Mouse (Mus musculus): Measurements from ENCODE around the gene Ccr7. TPM values are rescaled to one million over a fixed set of nuclear protein-coding genes. Genes with fewer than 3 reads are reported as not detected.
A peak's percentile ranks its signal among the peaks of the same experiment; 100 is the strongest.

Gene Ccr7
- polyA plus RNA-seq, 1 experiment = 0.38 TPM

GRCm38 (mm10) chr11:99167576-99167975, 12.7 kb upstream of the Ccr7 start:
- peaks cover 29% of the 10 kb centered on the region for H3K27me3 ChIP-seq (ENCODE audit: control insufficient read depth, insufficient read depth, insufficient read length)
- no peaks in the 10 kb centered on the region for H3K36me3 ChIP-seq (ENCODE audit: control insufficient read depth, insufficient read depth)
- TF ChIP-seq POLR2AphosphoS2 (IDR thresholded peaks at IDR 0.05; ENCODE audit: insufficient read length, low read depth) (no peak), USF1 (IDR thresholded peaks at IDR 0.05; ENCODE audit: low read depth) (no peak), CEBPB (IDR thresholded peaks at IDR 0.05; ENCODE audit: insufficient read depth, poor library complexity, severe bottlenecking) (no peak), SRF (IDR thresholded peaks at IDR 0.05; ENCODE audit: control insufficient read depth, insufficient read length, low read depth) (no peak), TCF12 (IDR thresholded peaks at IDR 0.05; ENCODE audit: insufficient read depth, poor library complexity, severe bottlenecking) (no peak), MYOG (IDR thresholded peaks at IDR 0.05; ENCODE audit: control insufficient read depth in 1 of 3, insufficient read depth in 1 of 3, insufficient read length in 2 of 3, low read depth in 2 of 3) (no peak), REST (IDR thresholded peaks at IDR 0.05; ENCODE audit: insufficient read depth, insufficient read length) (no peak), TCF3 (IDR thresholded peaks at IDR 0.05; ENCODE audit: insufficient read length, low read depth) (no peak), E2F4 (IDR thresholded peaks at IDR 0.05; ENCODE audit: insufficient read depth) (no peak), POLR2A (IDR thresholded peaks at IDR 0.05; ENCODE audit: insufficient read length, low read depth) (no peak), MYOD1 (IDR thresholded peaks at IDR 0.05; ENCODE audit: control insufficient read depth in 1 of 3, insufficient read length in 2 of 3, low read depth in 2 of 3) (no peak), MAX (IDR thresholded peaks at IDR 0.05; ENCODE audit: low read depth) (no peak)
- H3K4me2 ChIP-seq (ENCODE audit: low read depth) = no peak overlapping the region
- H3K79me2 ChIP-seq (ENCODE audit: control insufficient read depth, insufficient read depth) = no peaks in the 10 kb centered on the region
- no peak overlapping the region for H3K4me3 ChIP-seq
- no peak overlapping the region for H3ac ChIP-seq (ENCODE audit: control insufficient read depth, insufficient read length)

GRCm38 (mm10) chr11:99166241-99166640, 11.4 kb upstream of the Ccr7 start:
- TF ChIP-seq MYOG (IDR thresholded peaks at IDR 0.05; ENCODE audit: control insufficient read depth in 1 of 3, insufficient read depth in 1 of 3, insufficient read length in 2 of 3, low read depth in 2 of 3) (no peak), TCF12 (IDR thresholded peaks at IDR 0.05; ENCODE audit: insufficient read depth, poor library complexity, severe bottlenecking) (no peak), POLR2AphosphoS2 (IDR thresholded peaks at IDR 0.05; ENCODE audit: insufficient read length, low read depth) (no peak), USF1 (IDR thresholded peaks at IDR 0.05; ENCODE audit: low read depth) (no peak), MYOD1 (IDR thresholded peaks at IDR 0.05; ENCODE audit: control insufficient read depth in 1 of 3, insufficient read length in 2 of 3, low read depth in 2 of 3) (no peak)
- H3K79me2 ChIP-seq (ENCODE audit: control insufficient read depth, insufficient read depth) = no peaks in the 10 kb centered on the region

GRCm38 (mm10) chr11:99165031-99165752, 10.3 kb upstream of the Ccr7 start:
- no peaks in the 10 kb centered on the region for H3K79me2 ChIP-seq (ENCODE audit: control insufficient read depth, insufficient read depth)
- peaks cover 27% of the 10 kb centered on the region for H3K27me3 ChIP-seq (ENCODE audit: control insufficient read depth, insufficient read depth, insufficient read length)
- H3K4me2 ChIP-seq (ENCODE audit: low read depth) = peak overlapping the region; percentile 18
- H3ac ChIP-seq (ENCODE audit: control insufficient read depth, insufficient read length) = no peak overlapping the region
- TF ChIP-seq POLR2A (IDR thresholded peaks at IDR 0.05; ENCODE audit: insufficient read length, low read depth) (no peak), USF1 (IDR thresholded peaks at IDR 0.05; ENCODE audit: low read depth) (peak; percentile 80)
- H3K36me3 ChIP-seq (ENCODE audit: control insufficient read depth, insufficient read depth) = no peaks in the 10 kb centered on the region
- H3K4me3 ChIP-seq = no peak overlapping the region

More at GRCm38 (mm10) chr11:99166241-99166640, 11.4 kb upstream of the Ccr7 start:
- H3K4me2 ChIP-seq (ENCODE audit: low read depth) = no peak overlapping the region
- no peak overlapping the region for H3ac ChIP-seq (ENCODE audit: control insufficient read depth, insufficient read length)
- peaks cover 29% of the 10 kb centered on the region for H3K27me3 ChIP-seq (ENCODE audit: control insufficient read depth, insufficient read depth, insufficient read length)
- H3K4me3 ChIP-seq = no peak overlapping the region
- no peaks in the 10 kb centered on the region for H3K36me3 ChIP-seq (ENCODE audit: control insufficient read depth, insufficient read depth)

- peaks cover 15% of the 10 kb centered on the region for H3K27me3 ChIP-seq (ENCODE audit: control insufficient read depth, insufficient read depth, insufficient read length)
- no peak overlapping the region for H3ac ChIP-seq (ENCODE audit: control insufficient read depth, insufficient read length)
- no peak overlapping the region for H3K4me2 ChIP-seq (ENCODE audit: low read depth)
- no peaks in the 10 kb centered on the region for H3K79me2 ChIP-seq (ENCODE audit: control insufficient read depth, insufficient read depth)
- no peak overlapping the region for H3K4me3 ChIP-seq
- TF ChIP-seq MAX (IDR thresholded peaks at IDR 0.05; ENCODE audit: low read depth) = no peak
- no peak for TF ChIP-seq USF1 (IDR thresholded peaks at IDR 0.05; ENCODE audit: low read depth)
- no peak for TF ChIP-seq SRF (IDR thresholded peaks at IDR 0.05; ENCODE audit: control insufficient read depth, insufficient read length, low read depth)
- no peak for TF ChIP-seq TCF3 (IDR thresholded peaks at IDR 0.05; ENCODE audit: insufficient read length, low read depth)
- TF ChIP-seq MYOD1 (IDR thresholded peaks at IDR 0.05; ENCODE audit: control insufficient read depth in 1 of 3, insufficient read length in 2 of 3, low read depth in 2 of 3) = no peak
- TF ChIP-seq REST (IDR thresholded peaks at IDR 0.05; ENCODE audit: insufficient read depth, insufficient read length) = no peak
- no peak for TF ChIP-seq CEBPB (IDR thresholded peaks at IDR 0.05; ENCODE audit: insufficient read depth, poor library complexity, severe bottlenecking)
- TF ChIP-seq POLR2AphosphoS2 (IDR thresholded peaks at IDR 0.05; ENCODE audit: insufficient read length, low read depth) = no peak
- no peak for TF ChIP-seq E2F4 (IDR thresholded peaks at IDR 0.05; ENCODE audit: insufficient read depth)
- TF ChIP-seq MYOG (IDR thresholded peaks at IDR 0.05; ENCODE audit: control insufficient read depth in 1 of 3, insufficient read depth in 1 of 3, insufficient read length in 2 of 3, low read depth in 2 of 3) = no peak
- TF ChIP-seq POLR2A (IDR thresholded peaks at IDR 0.05; ENCODE audit: insufficient read length, low read depth) = no peak
- TF ChIP-seq TCF12 (IDR thresholded peaks at IDR 0.05; ENCODE audit: insufficient read depth, poor library complexity, severe bottlenecking) = no peak
- H3K36me3 ChIP-seq (ENCODE audit: control insufficient read depth, insufficient read depth) = no peaks in the 10 kb centered on the region
These were observed 8.3 kb upstream of the Ccr7 start for GRCm38 (mm10) chr11:99162972-99163686.

- TF ChIP-seq E2F4 (IDR thresholded peaks at IDR 0.05; ENCODE audit: insufficient read depth) = no peak
- no peak for TF ChIP-seq TCF3 (IDR thresholded peaks at IDR 0.05; ENCODE audit: insufficient read length, low read depth)
- no peak for TF ChIP-seq CEBPB (IDR thresholded peaks at IDR 0.05; ENCODE audit: insufficient read depth, poor library complexity, severe bottlenecking)
- TF ChIP-seq MYOG (IDR thresholded peaks at IDR 0.05; ENCODE audit: control insufficient read depth in 1 of 3, insufficient read depth in 1 of 3, insufficient read length in 2 of 3, low read depth in 2 of 3) = no peak
- no peak for TF ChIP-seq SRF (IDR thresholded peaks at IDR 0.05; ENCODE audit: control insufficient read depth, insufficient read length, low read depth)
- TF ChIP-seq USF1 (IDR thresholded peaks at IDR 0.05; ENCODE audit: low read depth) = no peak
- no peak for TF ChIP-seq REST (IDR thresholded peaks at IDR 0.05; ENCODE audit: insufficient read depth, insufficient read length)
- TF ChIP-seq MYOD1 (IDR thresholded peaks at IDR 0.05; ENCODE audit: control insufficient read depth in 1 of 3, insufficient read length in 2 of 3, low read depth in 2 of 3) = no peak
- TF ChIP-seq POLR2A (IDR thresholded peaks at IDR 0.05; ENCODE audit: insufficient read length, low read depth) = no peak
- Histone ChIP-seq H3K4me2 (ENCODE audit: low read depth) (no peak overlapping the region), H3K27me3 (ENCODE audit: control insufficient read depth, insufficient read depth, insufficient read length) (peaks cover 7% of the 10 kb centered on the region), H3ac (ENCODE audit: control insufficient read depth, insufficient read length) (no peak overlapping the region), H3K4me3 (no peak overlapping the region), H3K79me2 (ENCODE audit: control insufficient read depth, insufficient read depth) (no peaks in the 10 kb centered on the region), H3K36me3 (ENCODE audit: control insufficient read depth, insufficient read depth) (no peaks in the 10 kb centered on the region)
These were observed 6.8 kb upstream of the Ccr7 start for GRCm38 (mm10) chr11:99161648-99162047.
